Mouse (Mus musculus): Measurements from ENCODE around the gene Nox4.

Nox4 gene

DNA sequence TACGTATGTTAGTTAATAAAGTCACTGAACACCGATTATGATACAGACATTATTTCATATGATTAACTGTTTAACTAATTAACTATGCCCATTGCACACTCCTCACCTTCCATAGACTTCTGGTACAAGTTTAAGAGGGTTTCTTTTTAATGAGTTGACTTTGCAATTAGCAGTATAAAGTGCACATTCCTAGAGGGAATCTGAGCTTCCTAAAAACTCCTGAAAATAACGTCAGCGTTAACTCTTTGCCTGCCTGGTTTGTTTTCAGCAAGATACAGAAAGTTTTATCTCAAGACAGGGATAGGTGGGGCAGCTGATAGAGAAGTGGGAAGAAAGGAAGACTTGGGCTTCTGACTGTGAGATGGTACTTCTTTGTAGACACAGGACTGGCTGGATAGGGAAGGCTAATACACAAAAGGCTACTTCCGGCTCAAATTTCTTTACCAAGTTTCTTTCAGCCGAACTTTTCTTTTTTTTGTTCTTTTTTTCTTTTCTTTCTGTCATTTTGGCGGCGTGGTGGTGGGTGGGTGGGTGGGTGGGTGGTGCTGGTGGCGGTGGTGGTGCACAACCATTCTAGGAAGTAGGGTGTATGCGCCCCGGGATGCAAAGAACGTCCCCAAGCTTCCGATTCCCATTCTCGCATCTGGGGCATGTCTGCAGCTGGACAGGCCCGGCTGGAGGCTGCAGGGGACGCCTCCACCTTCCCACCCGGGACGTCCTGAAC lies at the start of gene Nox4:
Nox4 (plus strand) TSS at position 241 of the 724 bp plus-strand sequence.
- DNase-seq (ENCODE audit: low spot score), result peak; percentile 48

GRCm38 (mm10) chr7:87204751-87205150 lies 41.1 kb upstream of the Nox4 start:
- no peak for DNase-seq (ENCODE audit: low spot score)

DNA sequence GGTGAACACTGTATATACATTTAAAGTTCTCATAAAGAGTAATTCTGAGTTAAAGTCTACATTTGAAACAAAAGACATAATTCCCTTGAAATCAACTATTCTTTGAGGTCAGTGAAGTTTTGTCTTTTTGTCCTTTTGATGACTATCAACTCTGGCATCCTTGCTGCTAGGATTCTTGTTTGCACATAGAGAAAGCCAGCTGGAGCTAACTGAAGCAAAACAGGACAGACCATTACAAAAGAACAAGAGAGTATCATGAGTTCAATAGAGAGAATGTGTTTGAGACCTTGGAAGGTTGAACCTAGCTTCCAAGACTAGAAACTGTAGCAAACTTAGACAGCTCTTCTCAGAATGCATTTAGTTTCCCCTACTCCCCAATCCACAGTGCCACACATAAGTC lies 24.2 kb upstream of the Nox4 start:
- no peak for DNase-seq (ENCODE audit: low spot score)

GRCm38 (mm10) chr7:87222751-87223150 lies 23.1 kb upstream of the Nox4 start:
- no peak for DNase-seq (ENCODE audit: low spot score)

DNA sequence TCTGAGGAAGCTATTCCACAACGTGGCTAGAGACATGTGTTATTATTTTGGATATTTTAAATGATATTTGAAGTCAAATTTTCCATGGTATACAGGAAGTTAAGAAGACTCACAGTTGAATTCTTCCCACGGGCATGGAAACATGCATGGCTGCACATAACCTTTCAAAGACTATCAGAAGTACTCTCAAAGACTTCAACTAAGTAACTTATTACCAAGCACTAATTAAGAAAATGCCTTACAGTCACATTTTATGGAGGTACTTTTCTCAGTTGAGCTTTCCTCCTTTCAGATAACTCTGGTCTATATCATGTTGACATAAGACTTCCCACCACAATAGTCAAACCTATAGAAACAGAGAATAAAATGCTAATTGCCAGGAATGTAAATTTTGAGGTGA lies 20.3 kb upstream of the Nox4 start:
- no peak for DNase-seq (ENCODE audit: low spot score)

- no peak for DNase-seq (ENCODE audit: low spot score)
Observed at GRCm38 (mm10) chr7:87227051-87227948, 18.6 kb upstream of the Nox4 start.

DNA sequence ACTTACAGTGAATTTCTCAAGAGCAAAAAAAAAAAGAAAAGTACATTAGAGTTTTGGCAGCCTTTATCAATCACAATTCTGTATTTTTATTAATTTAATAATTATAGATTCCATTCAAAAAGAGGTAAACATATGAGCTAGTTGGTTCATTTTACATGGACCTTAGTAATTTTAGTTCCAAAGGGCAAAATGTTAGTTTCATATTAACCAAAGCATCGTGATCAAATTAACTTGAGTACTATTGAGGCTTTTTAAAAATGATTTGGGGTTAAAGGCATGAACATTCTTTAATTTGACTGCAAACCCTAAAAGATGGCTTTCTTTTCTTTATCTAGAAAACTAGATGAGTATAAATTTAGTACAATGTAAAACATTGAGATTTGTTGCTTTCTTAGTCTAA lies 16.4 kb upstream of the Nox4 start:
- no peak for DNase-seq (ENCODE audit: low spot score)

DNA sequence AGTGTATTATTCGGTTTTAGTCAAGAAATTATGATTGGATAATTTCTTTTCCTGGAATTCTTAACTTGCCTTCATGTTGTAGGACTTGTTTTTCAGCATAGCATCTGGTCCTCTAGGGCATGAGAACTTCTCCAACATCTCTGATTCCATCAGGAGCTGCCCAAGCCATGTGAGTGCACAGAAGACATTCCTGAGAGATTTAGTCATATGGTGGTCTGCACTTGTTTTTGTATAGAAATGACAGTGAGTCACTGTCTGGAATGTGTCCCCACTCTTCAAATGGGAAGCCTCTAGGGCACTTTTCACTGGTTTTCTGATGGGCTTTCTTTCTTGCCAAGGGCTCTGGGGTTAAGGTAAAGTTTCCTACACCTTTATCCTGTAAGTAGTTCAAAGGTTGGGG lies 4.8 kb upstream of the Nox4 start:
- DNase-seq (ENCODE audit: low spot score), result no peak

DNA sequence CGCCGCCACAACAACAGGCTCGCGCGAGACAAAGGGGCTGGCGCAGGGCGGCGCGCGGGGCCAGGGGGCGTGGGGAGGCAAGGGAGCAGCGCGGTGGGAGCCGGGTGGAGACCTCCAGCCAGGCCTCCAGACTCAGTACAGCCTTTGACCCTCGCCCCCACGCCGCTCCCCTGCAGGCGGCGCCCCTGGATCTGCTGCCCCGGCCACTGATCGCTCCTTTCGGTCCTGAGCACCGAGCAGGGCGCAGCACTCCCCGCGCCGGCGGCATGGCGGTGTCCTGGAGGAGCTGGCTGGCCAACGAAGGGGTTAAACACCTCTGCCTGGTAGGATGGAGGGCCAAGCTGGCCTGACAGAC lies 661 bp downstream of the Nox4 start:
- peak; percentile 75 for DNase-seq (ENCODE audit: low spot score)

GRCm38 (mm10) chr7:87246940-87247339 lies 1.0 kb downstream of the Nox4 start:
- no peak for DNase-seq (ENCODE audit: low spot score)

DNA sequence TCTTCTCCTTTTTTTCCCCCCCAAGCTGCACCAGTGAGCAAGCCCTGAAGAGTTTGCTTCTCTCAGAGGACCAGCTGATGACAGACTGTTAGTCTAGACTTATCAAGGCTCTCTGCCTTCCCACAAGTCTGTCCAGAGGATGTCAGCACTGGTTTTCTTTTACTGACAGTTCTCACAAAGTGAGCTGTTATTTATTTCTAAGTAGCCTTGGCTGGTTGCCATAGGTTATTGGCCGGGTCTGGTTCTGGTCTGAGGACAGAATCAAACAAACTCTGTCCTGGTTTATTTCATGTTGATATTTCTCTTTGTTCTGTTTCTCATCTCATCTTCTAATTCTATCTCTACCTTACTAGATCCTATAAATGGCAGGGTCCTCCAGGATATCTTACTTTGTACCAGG lies 2.0 kb downstream of the Nox4 start:
- no peak for DNase-seq (ENCODE audit: low spot score)

DNA sequence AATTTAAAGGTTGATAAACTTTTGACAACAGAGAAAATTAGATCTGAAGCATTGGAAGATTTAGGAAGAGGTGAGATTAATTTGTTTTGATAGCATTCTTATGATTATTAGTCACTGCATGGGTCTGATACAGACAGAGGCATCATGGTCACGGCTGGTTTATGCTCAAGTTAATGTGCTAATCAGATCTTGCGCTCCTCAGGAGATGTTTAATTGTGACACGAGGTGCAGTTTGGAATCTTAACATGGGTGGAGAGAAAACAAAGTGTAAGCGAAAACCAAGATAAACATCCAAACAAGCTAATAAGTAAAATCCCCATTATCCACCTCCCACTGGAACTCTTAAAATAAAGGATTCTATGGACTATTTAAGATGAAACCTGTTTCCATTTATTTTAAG lies 6.2 kb downstream of the Nox4 start:
- no peak for DNase-seq (ENCODE audit: low spot score)

- DNase-seq (ENCODE audit: low spot score), result peak; percentile 75
Observed at GRCm38 (mm10) chr7:87277225-87277624, 31.3 kb downstream of the Nox4 start.

DNA sequence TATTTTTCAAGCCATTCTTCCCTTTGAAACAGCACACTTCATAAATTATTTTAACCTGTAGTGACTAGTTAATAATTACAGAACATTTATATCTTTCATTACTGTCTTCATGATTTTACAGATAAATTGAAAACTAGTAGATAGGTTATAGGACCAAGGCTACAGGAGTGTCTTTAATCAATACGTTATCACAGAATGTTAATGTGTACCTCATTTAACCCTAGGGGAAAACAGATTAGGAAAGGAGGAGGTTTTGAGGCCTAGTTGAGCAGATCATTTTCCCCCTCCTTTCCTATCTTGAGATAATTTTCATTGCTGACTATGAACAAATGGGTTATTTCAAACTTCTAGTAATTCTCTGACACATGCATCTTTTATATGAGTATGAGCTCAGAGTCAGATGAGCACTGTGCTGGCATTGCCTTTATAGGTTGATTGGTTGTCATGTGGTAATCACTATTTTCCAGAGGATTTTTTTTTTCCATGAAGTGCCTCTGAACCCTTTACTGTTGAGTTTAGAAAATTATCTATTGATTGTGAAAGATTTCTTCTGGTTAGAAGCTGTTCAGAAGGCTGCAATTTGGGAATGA lies 57.9 kb downstream of the Nox4 start:
- DNase-seq (ENCODE audit: low spot score), result no peak

- DNase-seq (ENCODE audit: low spot score), result no peak
Observed at GRCm38 (mm10) chr7:87321571-87321970, 75.7 kb downstream of the Nox4 start.

DNA sequence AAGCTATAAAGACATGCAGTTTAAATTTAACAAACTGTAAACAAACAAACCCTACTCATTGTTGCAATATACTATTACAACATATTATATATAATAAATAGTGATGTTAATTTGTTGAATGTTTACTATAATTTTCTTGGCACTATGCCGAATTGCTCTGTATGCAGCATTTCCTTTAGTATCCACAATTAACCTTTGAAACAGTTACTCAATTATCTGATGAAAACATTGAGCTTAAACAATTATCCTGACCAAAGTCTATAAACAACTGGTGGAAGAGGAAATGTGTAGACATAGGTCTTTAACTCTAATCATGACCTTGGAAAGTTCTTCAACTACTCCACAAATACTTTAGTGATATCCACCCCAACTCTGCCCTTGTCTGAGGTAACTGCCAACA lies 76.2 kb downstream of the Nox4 start:
- no peak for DNase-seq (ENCODE audit: low spot score)

GRCm38 (mm10) chr7:87330782-87331558 lies 85.1 kb downstream of the Nox4 start:
- no peak for DNase-seq (ENCODE audit: low spot score)

- no peak for DNase-seq (ENCODE audit: low spot score)
Observed at GRCm38 (mm10) chr7:87345598-87345997, 99.7 kb downstream of the Nox4 start.

GRCm38 (mm10) chr7:87352818-87353217 lies 106.9 kb downstream of the Nox4 start:
- no peak for DNase-seq (ENCODE audit: low spot score)

DNA sequence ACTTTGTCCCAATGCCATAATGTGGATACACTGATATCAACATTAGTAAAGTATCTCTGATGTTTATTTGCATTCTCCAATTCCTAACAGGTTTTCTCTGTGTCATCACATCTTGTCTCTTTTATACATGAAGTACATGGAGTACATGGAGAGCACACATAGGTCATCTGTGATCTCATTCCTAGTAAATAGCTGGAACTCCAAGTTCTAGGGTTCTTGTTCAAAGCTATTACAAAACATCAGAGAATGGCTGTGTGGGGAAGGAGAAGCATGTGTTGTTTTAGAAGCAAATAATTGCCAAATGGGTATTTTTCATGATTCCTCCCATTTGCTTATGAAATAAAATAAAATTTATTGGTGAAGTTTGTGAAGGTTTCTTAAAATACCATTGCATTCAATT lies 121.9 kb downstream of the Nox4 start:
- no peak for DNase-seq (ENCODE audit: low spot score)

- no peak for DNase-seq (ENCODE audit: low spot score)
Observed at GRCm38 (mm10) chr7:87369131-87369530, 123.2 kb downstream of the Nox4 start.

DNA sequence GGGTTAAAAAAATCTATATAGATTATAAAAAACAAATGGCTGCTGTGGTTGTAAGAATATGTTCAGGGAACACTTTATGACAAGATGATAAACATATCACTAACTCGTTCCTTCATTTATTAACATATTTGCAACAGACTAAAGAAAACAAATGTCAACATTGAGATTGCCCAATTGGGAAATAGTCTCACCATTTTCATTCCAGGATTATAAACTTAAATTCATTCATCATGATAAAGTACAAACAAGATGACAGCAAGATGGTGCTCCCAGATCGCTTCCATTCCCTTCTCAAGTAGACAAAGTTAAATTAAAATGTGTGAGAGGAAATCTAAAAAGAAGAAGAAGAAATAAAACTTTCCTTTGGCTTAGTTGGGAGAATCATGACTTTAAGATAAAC lies 124.9 kb downstream of the Nox4 start:
- no peak for DNase-seq (ENCODE audit: low spot score)
